Mouse (Mus musculus) frontal cortex, postnatal 25 days (tissue): ENCODE measurements around the gene Rsrp1.
A peak's percentile ranks its signal among the peaks of the same experiment; 100 is the strongest.

ENCODE experiments used
- DNase-seq, 2 experiments: peaks; one replicate each; pipeline ENCODE4 v3.0.0; 2022; ENCODE audit warnings: low spot score in 2 of 2

Gene Rsrp1

GRCm38 (mm10) chr4:134922111-134922924 lies 1.1 kb upstream of the Rsrp1 start:
- DNase-seq, result no peak

- DNase-seq, result peak in 1 of 2 experiments; percentile 34
Observed at GRCm38 (mm10) chr4:134922925-134923244, 507 bp upstream of the Rsrp1 start.

DNA sequence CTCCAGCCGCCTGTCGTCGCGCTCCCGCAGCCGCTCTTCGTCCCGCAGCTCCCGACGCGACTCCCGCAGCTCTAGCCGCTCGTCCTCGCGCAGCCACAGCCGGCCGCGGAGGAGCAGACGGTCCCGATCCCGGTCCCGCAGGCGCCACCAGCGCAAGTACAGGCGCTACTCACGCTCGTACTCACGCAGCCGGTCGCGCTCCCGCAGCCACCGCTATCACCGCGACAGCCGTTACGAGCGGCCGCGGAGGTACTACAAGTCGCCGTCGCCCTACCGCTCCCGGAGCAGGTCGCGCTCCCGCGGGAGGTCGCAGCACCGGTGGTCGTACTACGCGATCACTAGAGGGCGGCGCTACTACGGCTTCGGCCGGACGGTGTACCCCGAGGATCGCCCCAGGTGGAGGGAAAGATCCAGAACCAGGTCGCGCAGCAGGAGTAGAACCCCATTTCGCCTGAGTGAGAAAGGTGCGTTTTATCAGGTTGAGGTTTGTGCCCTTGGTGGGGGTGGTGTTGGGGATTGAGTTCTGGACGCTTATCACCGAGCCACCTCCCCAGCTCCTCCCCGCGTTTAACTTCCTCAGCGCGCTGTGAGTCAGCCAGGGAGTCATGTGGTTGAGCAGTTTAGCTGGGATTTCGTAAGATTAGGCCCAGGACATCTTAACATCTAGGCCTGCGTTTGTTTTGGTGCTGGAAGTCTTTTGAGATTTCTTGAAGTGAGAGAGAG lies 788 bp downstream of the Rsrp1 start:
- DNase-seq, result peak; percentile 16 to 28

GRCm38 (mm10) chr4:134925206-134925605 lies 1.8 kb downstream of the Rsrp1 start:
- DNase-seq, result no peak

- no peak for DNase-seq
Observed at GRCm38 (mm10) chr4:134927815-134928463, 4.5 kb downstream of the Rsrp1 start.

- no peak for DNase-seq
Observed at GRCm38 (mm10) chr4:134928464-134928836, 5.1 kb downstream of the Rsrp1 start.

DNA sequence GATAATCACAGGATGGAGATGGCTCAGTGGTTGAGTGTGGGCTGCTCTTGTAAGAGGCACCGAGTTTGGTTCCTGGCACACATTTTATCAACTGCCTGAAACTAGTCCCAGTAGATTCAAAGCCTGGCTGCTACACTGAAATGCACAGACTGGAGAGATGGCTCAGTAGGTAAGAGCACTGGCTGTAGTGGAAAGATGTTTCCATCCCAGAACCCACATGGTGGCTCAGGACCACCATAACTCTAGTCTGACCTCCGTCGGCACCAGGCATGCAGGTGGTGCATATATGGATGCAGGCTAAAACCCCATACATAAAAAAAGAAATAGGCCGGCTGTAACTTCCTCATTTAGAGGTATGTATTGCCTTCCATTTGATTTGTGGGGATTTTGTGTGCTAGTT lies 6.1 kb downstream of the Rsrp1 start:
- no peak for DNase-seq

DNA sequence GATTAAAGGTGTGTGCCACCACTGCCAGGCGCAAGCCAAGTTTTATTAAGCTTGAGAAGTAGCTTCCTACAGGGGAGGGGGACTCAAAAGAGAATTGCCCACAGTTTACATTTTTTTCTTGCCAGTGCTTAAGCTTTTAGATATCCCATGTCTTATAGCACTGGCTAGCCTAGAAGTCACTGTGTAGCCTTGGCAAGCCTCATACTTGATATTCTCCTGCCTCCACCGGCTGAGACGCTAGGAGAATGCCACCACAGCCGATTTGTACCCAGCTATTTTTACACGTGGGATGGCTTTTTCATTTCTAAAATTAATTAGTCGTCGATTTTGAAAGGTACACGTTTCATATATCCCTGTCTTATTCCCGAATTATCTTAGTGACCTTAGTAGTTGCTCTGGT lies 6.8 kb downstream of the Rsrp1 start:
- no peak for DNase-seq

- DNase-seq, result peak; percentile 89 to 90
Observed at GRCm38 (mm10) chr4:134930684-134931481, 7.5 kb downstream of the Rsrp1 start, which contains the start of gene Syf2. Syf2 (plus strand) TSS chr4:134930898.

DNA sequence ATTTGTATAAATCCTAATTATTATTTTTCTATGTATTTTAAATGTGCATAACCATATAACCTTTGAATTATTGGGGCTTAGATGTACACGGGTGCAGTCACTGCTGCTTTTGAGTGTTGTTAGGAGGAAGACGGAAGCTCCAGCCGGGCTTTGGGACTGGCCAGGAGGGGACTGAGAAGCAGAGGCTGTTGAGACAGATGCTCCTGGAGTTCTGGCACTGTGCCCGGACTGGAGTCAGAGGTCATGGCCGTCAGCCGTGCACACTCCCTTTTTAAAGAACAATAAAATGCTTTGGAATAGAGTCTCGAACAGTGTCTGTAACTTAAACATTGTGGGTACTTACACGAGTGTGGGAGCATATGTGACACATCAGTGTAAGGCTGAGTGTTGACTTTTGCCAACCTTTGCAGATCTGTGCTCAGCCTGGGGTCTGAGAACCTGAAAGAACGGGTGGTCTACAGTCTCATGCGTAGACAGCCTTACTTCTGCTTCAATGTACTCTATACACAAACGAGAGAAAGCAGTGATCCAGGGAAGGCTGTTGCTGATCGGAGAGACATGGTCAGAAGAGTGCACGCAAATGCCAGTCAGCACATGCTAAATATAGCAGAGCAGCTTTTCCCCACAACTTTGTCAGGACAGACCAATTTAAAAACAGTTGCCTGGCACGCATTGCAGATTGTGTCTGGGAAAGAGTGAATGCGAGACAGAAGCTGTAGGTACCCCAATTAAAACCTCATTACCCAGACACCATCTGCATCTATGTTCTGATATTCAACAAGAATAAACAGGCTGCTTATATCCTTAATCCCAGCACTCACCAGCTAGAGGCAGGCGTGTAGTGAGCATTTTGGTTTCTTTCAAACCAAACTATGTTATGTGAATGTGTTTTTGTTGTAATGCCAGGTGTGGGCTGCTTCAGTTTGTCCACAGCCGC lies 14.1 kb downstream of the Rsrp1 start:
- no peak for DNase-seq

DNA sequence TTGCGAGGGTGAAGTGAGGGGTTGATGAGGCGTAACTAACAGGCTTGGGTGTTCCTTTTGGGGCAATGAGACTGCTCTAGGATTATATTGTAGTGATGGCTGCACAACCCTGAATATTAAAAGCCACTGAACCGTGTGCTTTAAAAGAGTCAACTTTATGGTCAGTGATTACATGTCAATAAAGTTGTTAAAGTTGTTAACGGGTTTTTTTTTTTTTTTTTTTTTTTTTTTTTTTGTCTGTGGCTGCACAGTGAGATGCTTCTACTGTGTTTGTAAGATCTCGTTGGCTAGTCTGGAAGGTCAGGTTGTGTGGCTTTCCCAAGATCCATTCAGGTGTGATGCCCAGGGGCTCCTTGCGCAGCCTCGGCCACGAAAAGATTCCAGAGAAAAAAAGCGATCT lies 16.5 kb downstream of the Rsrp1 start:
- DNase-seq, result no peak

DNA sequence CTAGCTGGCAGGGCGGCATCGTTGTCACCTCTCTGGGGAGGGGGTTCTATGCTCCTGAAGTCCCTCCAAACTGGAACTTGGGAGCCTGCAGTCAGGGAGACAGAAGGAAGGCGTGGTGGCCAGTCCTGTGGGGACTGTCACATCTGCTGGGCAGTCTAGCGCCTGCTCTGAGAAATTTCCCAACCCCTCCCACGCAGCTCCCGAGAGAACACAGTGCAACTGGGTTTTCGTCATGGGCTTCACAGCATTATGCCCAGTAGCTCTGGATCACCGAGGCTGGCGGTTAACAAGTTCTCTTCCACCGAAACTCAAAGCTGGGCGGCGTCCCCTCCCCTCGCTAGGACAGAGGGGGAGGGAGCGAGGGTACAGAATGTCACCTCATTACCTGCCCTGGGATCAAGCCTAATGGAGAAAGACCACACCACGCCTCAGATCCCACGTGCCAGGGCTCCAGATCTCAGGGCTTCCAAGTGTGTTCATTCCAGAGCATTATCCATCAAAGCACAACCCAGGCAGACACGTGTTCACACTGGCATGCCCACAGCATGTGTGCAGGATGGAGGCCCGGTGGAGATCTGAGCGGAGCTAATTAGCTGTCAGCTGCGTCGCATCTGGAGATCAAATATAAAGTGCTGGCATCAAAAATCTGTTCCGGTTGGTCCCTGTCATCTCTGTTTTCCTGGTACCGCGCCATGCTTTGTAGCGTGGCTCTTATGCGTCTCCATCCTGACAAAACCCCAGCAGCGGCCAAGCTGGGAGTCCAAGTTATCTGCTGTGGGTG lies 20.6 kb downstream of the Rsrp1 start:
- DNase-seq, result no peak

DNA sequence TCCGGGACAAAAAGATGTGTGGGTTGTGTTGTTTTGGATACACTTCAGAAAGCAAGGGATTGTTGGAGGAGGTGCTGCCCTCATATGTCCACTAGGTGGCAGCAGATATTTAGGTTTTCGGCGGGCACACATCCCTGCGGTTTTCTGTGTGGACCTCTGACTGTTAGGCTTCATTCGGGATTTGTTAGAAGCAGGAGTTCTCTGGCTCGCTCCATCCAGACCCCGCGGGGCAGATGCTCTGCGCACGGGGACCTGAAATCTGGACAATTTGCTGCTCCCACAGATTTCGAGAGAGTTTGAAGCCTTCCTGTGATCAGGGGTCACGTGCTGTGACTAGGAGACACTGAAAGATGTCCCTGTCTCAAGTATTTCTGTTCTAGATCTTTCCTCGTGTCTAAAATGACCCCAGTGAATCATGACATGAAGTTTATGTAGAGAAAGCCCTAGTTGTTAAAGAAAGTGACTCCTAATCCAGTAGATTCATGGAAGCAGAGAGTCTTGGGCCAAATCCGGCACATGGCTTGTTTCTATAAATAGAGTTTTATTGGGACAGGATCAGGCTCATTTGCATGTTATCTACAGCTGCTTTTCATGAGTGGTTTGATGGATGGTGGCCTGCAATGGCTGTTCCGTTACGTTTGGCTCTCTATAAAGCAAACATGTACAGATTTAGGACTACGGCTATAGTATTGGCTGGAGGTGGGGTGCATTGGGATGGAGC lies 22.8 kb downstream of the Rsrp1 start:
- peak; percentile 60 to 72 for DNase-seq

- no peak for DNase-seq
Observed at GRCm38 (mm10) chr4:134950518-134951091, 27.2 kb downstream of the Rsrp1 start.

DNA sequence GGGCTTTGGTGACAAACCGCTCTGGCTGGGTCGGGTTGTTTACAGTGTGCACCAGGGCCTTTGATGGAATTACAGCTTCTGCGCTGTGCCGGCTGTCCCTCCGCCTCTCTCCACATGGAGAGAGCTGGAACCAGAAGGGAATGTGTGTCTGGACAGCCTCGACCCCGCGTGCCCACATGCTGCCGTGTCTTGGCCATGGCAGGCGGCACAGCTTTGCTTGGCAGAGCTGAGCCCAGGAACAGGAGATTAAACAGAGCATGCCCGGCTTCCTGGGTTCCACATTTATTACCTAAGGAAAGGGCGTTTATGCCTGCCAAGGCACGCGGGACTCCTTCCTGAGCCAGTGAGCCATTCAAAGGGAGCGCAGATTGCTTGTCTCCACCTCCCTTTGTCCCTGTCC lies 31.1 kb downstream of the Rsrp1 start:
- DNase-seq, result no peak

GRCm38 (mm10) chr4:134955196-134955595 lies 31.8 kb downstream of the Rsrp1 start:
- DNase-seq, result no peak

DNA sequence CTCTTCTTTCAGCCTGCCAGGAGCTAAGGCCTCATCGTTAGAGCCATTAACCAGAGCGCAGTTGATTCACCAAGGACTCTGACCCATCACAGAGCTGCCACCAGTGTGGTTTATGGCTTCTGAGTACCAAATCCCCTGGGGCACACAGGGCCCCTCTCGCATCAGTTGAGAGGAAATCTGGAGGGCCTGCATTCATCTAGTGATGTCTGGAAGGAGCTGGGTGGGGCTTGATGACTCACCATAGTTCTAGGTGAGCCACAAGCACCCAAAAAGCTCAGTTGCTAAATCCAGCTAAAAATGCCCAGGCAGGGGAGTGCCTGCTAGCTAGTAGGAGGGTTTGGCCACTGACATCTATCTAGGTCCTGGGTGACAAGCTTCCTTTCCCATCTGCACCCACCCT lies 32.5 kb downstream of the Rsrp1 start:
- no peak for DNase-seq

DNA sequence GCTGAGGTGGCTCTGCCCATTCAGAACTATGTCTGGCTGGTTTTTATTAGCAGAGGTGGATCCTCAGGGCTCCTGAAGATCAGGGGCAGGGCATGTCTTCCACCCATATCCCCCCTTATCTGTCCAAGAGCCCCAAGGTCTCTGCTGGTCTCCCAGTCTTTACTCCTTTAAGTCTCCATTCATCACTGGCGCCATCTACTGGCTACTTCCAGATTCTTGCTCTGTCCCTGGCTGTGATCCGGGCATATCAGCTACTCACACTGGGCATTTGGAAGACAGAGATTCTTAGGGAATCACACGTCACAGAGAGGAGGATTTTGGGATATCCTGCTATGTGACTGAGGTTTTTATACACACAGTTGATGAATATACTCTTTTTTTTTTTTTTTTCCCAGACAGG lies 32.9 kb downstream of the Rsrp1 start:
- DNase-seq, result peak; percentile 26 to 48
